Mouse (Mus musculus) right cerebral cortex, adult 18-20 months (tissue): ENCODE data around the gene Cidec.

Source experiments
- DNase-seq: peaks from one replicate; pipeline ENCODE4 v3.0.0; 2022; ENCODE audit warnings: mixed read lengths

Cidec gene

DNA sequence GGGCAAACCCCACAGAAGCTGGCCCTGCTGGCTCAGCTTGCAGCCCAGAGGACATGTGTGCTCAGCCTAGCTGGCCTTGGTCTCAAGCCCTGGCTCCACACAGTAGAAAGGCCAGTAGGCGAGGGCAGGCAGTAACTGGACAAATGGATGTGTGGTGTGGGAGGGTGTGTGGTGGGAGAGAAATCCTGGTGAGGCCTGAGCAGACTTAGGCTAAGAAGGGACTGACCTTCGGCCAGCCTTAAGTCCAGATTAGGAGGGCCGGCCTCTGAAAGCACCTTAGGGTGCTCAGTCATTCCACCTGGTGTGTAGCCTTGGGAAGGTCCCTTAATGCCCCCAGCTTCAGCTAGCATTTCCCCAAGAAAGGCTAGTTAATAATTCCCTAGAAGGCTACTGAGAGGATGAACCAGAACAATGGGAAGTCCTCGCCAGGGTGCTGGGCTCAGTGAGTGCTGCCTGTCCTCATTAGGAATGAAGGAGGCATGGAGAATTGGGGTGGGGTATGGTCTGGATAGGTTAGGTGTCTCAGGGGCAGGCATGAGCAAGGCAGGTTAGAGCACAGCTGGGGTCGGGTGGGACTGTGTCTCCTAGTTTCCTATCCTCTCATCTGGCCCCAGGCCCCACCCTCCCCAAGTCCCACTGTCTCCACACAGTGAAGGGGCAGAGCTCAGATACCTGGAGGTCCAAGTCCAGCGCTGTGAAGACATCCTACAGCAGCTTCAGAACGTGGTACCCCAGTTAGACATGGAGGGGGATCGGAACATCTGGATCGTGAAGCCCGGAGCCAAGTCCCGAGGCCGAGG lies 30.7 kb downstream of the Cidec start:
- no peak for DNase-seq

DNA sequence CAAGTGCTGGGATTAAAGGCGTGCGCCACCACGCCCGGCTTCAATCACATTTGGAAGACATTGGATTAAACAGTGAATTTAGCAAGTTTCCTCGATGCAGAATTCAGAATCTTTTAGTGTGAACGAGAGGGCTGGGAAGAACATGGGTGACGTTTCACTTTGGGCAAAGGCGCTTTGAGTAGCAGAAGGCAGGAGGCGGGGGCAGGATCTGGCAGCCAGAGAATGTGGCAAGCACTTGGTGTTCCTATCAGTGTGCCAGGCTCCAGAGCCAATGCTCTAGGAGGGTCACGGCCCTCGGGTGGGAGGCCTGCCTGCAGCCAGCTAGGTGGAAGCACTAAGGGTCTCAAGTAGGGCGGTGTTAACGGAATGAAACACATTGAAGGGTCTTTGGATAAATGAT lies 33.5 kb downstream of the Cidec start:
- peak; percentile 66 for DNase-seq

DNA sequence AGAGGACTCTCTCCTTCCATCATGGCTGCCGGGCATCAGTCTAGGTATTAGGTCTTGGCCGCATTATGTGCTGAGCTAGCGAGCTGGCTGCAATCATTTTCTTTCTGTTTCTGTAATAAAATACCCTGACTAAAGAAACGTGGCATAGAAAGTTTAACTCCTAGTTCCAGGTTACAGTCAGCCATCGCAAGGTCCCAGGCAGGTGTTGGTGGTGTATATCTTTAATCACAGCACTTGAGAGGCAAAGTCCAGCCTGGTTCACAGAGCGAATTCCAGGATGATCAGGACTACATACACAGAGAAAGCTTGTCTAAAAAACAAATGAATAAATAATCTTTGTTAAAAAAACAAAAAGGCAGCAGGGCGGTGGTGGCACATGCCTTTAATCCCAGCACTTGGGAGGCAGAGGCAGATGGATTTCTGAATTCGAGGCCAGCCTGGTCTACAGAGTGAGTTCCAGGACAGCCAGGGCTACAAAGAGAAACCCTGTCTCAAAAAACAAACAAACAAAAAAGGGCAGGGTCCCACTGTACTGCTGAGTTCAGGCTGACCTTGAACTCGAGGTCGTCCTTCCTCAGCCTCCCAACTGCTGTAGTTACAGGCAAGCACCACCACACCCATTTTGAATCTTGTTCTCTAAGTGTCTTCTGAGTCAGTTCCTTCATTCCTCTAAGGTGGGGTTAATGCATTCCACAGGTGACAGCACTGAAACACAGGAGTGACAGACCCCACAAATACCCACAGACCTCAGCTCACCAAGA lies 39.1 kb downstream of the Cidec start:
- no peak for DNase-seq

DNA sequence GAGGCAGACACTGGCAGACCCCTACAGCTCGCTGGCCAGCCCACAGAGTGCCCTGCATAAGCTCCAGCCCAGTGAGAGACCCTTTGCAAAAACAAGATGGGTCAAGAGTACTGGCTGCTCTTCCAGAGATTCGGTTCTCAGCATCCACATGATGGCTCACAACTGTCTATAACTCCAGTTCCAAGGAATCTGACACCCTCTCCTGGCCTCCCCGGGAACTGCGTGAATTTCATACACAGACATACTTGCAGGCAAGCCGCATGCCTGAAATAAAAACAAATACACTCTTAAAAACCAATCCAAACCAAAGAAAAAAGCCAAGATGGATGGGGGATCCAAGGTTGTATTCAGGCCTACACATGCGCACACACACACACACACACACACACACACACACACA lies 40.1 kb downstream of the Cidec start:
- DNase-seq = no peak

DNA sequence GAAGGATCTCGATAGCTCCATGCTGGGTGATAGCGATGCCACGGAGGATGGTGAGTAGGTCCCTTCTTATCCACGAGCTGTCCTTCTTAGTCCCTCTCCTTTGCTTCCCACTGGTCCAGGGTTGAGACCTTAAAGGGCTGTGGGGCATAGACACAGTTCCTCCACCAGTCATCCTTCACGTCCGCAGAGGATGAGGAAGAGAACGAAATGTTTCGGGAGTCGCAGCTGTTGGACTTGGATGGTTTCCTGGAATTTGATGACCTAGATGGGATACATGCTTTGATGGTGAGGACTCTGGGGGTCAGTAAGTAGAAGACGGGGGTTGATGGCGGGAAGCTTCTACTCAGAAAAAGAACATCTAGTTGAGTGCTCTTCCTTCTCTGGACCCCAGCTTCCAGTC lies 40.7 kb downstream of the Cidec start:
- DNase-seq = no peak

DNA sequence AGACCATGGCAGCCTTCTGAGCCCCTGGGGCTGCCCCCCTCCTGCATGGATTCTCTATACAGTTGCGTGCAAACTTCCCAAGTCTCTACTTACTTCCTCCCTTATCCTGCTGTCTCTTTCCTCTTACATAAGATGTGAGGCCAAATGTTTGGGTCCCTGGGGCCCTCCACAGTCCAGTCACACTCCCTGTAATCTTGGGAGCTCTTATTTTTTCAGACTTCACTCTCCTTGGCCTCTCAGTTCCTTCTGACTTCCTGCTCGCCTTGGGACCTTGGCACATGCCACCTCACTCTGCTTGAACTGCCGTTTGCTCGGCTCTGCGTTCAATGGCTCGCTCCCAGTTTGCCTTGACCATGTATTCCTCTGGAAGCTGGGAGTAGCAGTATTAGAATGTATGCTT lies 41.6 kb downstream of the Cidec start:
- no peak for DNase-seq

DNA sequence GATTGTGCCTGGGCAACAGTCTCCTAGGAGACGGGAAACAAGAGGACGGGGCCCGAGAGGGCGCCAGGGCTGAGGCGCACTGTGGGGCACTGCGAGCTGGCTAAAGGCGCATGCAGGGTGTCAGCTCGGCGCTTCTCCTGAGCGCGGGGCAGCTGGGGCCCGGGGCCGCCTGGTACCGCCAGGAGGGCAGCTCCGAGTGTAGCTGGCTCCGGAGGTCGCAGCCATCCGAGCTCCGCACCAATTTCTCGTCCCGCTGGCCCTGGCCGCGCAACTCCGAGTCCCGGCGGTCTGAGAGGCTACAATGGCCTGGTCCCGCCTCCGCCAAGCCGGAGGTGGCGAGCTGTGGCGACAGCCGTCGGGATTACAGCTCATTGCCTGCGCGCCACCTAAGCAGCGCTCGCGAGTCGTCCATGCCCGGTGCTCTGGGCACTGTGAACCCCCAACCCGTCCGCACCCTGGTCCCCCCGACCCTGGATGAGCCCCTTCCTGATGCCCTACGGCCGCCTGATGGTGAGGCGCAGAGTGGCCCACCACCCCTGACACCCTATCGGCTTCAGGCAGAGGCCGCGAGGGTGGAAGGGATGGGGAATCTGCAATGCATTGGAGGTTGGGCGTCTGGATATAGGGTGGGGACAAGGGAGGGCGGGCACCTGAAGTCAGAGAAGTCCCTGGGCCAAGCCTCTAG lies 43.0 kb downstream of the Cidec start:
- DNase-seq = peak; percentile 49

DNA sequence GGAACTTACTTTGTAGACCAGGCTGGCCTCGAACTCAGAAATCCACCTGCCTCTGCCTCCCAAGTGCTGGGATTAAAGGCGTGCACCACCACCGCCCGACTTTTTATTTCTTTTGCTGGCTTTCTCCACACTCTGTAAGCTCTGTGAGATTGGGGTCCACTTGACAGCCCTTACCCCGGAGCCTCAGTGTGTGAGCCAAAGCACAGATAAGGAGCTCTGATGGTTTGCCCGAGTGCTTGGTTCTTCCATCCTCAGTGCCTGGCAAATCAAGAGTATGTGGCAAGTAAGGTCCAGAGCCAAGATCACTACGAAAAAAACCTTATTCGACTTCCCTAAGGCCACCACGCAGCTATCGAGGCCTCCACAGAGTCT lies 43.6 kb downstream of the Cidec start:
- DNase-seq = no peak

DNA sequence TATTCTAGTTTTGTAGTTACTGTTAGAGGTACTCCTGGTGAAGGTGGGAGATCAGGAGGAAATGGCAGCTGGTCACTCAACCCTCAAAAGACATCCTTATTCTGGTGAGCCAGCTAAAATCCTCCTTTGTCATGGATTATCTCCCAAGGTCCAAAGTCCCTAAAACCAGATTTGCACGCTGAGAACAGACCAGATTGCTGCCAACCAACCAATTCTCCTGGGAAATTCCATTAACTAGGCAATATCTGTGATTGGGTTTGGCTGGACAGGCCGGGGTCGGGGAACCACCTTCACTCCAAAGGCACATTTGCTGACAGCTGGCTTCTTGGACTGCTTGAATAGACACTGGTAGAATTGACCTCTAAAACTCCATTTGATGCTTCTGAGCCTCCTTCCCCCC lies 44.8 kb downstream of the Cidec start:
- DNase-seq = no peak

DNA sequence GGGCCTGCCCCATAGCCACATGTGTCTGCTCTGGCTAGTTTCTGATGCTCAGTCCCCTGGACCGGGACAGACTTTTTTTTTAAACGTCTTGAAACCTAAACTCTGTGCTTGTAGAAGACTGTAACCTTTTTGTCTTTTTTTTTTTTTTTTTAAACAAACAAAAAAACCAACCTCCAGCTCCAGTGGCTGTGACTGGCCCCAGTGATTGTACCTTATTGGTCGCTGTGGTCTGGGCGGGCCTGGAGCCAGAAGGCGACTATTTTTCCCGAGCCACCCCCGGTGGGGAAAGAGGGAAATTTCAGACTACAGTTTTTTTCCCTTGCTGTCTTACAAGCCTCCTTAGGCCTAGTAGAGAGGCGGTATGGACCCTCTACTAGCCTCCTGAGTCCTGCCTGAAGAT lies 46.6 kb downstream of the Cidec start, which contains the start of gene Ttll3:
Ttll3 (plus strand) TSS at position 301 of the 400 bp plus-strand sequence.
- DNase-seq = no peak

DNA sequence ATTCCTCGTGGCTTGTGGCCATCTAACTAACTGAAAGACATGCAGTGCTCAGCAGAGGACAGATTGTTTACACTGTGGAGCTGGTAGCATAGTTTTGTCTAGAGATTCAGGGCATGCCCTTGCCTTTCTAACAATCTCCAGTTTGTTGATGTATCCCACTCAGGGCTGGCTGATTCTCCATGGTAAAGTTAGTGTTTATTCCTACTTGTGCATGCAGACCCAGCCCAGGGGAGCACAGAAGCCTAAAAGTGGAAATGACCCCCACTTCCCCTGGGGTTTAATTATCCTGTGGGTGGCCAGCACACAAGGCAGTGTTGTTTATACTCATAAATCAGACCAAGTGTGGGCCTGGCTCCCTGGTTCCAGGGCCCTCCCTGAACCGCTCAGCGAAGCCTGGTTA lies 49.5 kb downstream of the Cidec start:
- no peak for DNase-seq

DNA sequence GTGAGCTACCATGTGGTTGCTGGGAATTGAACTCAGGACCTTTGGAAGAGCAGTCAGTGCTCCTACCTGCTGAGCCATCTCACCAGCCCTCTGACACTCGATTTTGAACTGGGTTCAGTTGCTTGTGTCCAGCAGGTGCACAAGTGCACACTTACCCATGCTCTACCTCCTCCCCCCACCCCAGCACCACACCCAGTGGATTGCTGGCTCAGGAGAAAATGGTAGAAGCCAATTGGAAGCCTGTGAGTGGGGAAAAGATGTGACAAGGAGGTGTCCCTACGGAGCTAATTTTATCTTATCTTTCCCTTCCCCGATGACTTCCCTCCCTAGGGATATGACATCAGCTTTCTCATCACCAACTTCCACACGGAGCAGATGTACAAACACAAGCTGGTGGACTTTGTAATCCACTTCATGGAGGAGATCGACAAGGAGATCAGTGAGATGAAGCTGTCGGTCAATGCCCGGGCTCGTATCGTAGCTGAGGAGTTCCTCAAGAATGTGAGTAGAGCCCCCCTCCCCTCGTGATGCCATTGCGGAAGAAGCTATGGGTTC lies 50.3 kb downstream of the Cidec start:
- no peak for DNase-seq

DNA sequence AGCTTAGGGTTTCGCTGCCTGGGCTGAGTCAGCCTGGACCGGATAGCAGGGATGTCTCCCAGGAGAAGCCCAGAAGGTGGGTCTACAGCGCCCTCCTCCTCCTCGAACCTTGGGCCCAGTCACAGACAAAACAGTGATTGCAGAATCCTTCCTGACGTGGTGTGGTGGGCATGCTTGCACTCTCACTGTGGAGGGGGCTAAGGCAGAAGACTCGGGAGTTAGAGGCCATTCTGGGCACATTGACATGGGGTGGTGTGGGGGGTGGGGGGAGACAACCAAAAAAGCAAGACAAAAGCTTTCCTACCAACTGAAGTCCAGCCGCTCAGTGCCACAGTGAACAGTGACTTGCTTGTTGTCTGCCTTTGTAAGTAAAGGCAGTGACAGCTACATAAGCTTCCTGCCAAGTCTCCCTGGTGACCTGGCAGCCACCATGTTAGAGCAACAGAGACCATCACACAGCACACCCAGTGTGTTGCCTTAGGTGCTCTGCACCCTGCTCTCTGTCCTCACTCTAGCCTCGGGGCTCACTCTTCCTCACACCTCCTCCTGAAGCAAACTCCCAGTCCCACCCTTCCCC lies 51.1 kb downstream of the Cidec start:
- DNase-seq = no peak

DNA sequence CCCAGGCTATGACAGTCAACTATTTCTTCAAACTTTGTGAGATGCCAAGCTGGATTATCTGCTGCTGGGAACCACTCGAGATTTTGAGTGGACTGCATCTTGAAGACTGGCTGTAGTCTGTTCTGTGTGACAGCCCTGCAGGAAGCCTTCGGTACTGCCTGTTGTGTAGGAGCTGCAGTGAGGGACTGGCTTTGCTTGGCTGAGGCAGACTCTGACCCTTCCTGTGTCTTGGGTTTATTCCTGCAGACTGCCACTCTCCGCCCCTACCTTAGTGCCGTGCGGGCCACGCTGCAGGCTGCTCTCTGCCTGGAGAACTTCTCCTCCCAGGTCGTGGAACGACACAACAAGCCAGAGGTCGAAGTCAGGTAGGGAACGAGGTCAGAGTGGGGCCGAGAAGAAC lies 55.1 kb downstream of the Cidec start:
- DNase-seq = no peak

DNA sequence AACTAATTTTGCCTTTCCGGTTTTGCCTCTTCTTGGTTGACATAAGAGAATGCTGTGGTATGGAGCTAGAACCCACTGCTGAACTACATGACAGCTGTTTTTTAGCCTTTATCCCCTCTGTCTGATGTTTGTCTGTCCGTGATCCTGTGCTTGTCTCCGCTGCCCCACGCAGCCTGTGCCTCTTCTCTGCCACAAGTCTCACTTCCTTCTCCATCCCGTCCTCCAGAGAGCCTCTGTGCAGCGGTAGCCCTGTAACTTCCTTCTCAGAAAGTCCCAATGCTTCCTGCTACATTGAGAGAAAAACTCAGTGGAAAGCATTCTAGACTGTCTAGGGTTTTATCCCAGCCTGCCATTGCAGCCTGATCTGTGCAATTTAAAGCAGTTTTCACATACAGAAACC lies 56.3 kb downstream of the Cidec start:
- DNase-seq = no peak

DNA sequence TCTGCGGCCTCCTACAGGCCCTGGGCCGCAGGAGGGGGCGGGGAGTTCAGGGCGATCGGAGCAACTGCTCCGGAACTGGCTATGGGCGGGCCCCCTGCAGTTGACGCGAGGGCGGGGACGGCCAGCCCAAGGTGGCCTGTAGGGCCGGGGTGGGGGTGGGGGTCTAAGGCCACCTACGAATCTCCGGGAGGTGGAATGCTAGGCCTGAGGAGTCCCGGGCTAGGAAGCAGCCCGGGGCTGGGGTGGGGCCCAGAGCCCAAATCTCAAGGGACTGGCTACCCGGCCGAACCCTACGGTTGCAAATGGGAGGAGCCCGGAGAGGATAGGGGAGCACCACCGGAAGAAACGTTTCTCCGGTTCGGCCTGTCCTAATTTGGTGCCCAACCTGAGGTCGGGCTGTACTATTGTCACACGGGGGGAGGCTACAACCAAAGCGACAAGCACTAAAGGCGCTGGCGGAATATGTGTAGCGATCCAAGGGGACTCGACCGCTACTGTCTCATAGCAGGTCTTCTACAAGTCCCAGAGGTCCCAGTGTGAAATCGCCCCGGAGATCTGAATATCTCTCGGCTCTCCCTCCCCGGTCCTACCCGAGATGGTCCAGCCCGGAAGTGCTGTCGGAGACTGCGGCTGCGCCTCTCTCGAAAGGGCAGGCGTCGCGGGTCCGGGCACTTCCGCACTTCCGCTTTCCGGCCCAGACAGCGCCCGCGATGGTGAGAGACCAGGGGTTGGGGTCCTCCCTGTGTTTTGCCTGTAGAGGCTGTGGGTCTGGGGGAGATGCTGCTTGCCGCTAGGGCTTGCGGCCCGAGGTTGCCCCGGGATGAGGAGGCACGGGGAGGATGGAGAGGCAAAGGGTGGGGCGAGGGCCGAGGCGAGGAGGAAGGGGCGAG lies 57.8 kb downstream of the Cidec start, which contains the start of the genes Tada3 and Arpc4:
Tada3 (minus strand) TSS at position 388 of the 890 bp plus-strand sequence.
Arpc4 (plus strand) TSS at position 620 of the 890 bp plus-strand sequence.
- peak; percentile 89 for DNase-seq

DNA sequence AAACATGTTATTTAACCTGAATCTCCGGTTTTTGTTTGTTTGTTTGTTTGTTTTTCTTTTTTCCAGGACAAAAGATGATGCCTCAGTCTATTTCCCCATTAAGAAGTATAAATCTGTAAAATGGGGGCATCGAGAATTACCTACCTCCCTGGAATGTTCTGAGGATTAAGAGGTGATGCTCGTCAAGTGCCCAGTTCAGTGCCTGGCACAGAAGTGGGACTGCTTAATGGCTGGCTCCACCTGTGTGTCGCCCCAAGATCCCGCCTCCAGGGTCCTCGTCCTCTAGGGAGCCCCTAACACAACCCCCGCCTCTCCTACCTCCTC lies 58.4 kb downstream of the Cidec start:
- DNase-seq = no peak
